Comparison of ENCODE assay signal across 9 mouse cellular contexts in the genomic region with DNA sequence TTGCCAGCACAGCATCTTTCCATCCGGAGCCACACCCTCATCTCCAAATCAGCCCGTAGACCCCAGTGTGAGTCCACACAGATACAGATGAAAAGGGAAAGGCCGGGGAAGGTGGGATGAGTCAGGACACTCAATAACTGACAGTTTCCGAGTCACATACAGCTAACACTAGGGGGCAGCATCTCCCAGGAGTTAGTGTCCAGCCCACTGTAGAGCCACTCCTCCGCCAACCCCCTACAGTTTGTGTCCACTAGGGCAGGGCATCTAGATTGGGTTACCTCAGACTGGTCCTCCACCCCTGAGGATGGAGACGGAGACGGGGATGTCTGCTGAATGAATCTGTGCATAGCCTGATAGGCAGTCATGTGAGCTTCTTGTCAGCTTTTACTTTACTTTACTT. TPM values are rescaled to one million over a fixed set of nuclear protein-coding genes. Genes with fewer than 3 reads are reported as not detected.
DNase-seq lines count a peak whose midpoint lies in the region; ATAC-seq and TF ChIP-seq lines count a peak whose summit lies in the region.
"Had no signal": no experiment of that assay in that cellular context is flagged by ENCODE, and none has a peak within 500 bp of the region (broad histone marks: within the 10 kb centered on the region; RNA-seq: fewer than 3 reads in every experiment).

No protein-coding gene starts in this region.

- H3K36me3 ChIP-seq in heart, embryonic 15.5 days: no peaks in the 10 kb centered on the region
- H3K36me3 ChIP-seq in lung, postnatal 0 days (ENCODE audit: insufficient read depth, low read length): no peaks in the 10 kb centered on the region

- H3K9ac ChIP-seq in heart, embryonic 15.5 days: no peak overlapping the region
- no peak overlapping the region for H3K9ac ChIP-seq in lung, postnatal 0 days (replicated peaks; ENCODE audit: low read depth)

- H3K27me3 ChIP-seq in heart, embryonic 15.5 days: no peaks in the 10 kb centered on the region
- no peaks in the 10 kb centered on the region for H3K27me3 ChIP-seq in lung, postnatal 0 days (replicated peaks; ENCODE audit: insufficient read depth, low read length)

- H3K27ac ChIP-seq in left cerebral cortex, adult 2 months: no peak overlapping the region
- no peak overlapping the region for H3K27ac ChIP-seq in heart, embryonic 15.5 days
- H3K27ac ChIP-seq in lung, postnatal 0 days (ENCODE audit: low read length): no peak overlapping the region

- peaks cover 11% of the 10 kb centered on the region for H3K4me1 ChIP-seq in heart, embryonic 15.5 days (replicated peaks)
- H3K4me1 ChIP-seq in lung, postnatal 0 days (ENCODE audit: insufficient read depth, low read depth, low read length): no peaks in the 10 kb centered on the region

- intact Hi-C loops in left cerebral cortex, adult 2 months (cut with DNase I): loop anchor here (1.0 to 5.0 kb wide), 2 partner anchors 111 to 133 kb away; partner anchors contain the start of gene Pim1

- H3K4me2 ChIP-seq in heart, embryonic 15.5 days: no peak overlapping the region
- H3K4me2 ChIP-seq in lung, postnatal 0 days (replicated peaks; ENCODE audit: low read depth, low read length): no peak overlapping the region

- peak; percentile 47; the same call in 1 of the 2 replicates for ATAC-seq in heart, embryonic 15.5 days (replicated peaks; ENCODE audit: insufficient number of reproducible peaks, insufficient read depth, low FRiP score, low read depth)
- peak; percentile 91 for ATAC-seq in lung, postnatal 0 days

- no peaks in the 10 kb centered on the region for H3K9me3 ChIP-seq in heart, embryonic 15.5 days (replicated peaks)
- no peaks in the 10 kb centered on the region for H3K9me3 ChIP-seq in lung, postnatal 0 days (ENCODE audit: low read length)

- no peak overlapping the region for H3K4me3 ChIP-seq in left cerebral cortex, adult 2 months
- H3K4me3 ChIP-seq in heart, embryonic 15.5 days: no peak overlapping the region
- no peak overlapping the region for H3K4me3 ChIP-seq in lung, postnatal 0 days (ENCODE audit: low read depth, low read length)
- H3K4me3 ChIP-seq: myocyte had no signal

- no peak for TF ChIP-seq EP300 in lung, postnatal 0 days (IDR thresholded peaks at IDR 0.05)

- TF ChIP-seq CTCF in left cerebral cortex, adult 2 months (IDR thresholded peaks at IDR 0.05): peak; percentile 67
- peak; percentile 93 for TF ChIP-seq CTCF in lung, postnatal 0 days (IDR thresholded peaks at IDR 0.05)

- 15% methylated on average over 7 of the region's 7 CpGs for WGBS in heart, embryonic 15.5 days
- 16% methylated on average over 7 of the region's 7 CpGs for WGBS in lung, postnatal 0 days

- DNase-seq in left cerebral cortex, adult 2 months (ENCODE audit: extremely low spot score in 1 of 2, low spot score in 2 of 2): peak in 1 of 2 experiments; percentile 30
- no peak for DNase-seq in left cerebral cortex, adult 11 months (ENCODE audit: low spot score)
- peak; percentile 84 for DNase-seq in adrenal gland, adult 2 months
- peak; percentile 82 for DNase-seq in embryo, embryonic 9.5 days (ENCODE audit: extremely low spot score)
- DNase-seq in kidney, postnatal 25 days: peak; percentile 82 to 88
- DNase-seq in lung, postnatal 0 days (ENCODE audit: low spot score): peak; percentile 96
- peak; percentile 61 to 86 for DNase-seq in spleen, postnatal 10 days (ENCODE audit: low spot score in 2 of 2)

RNA-seq across cellular contexts. Expression of gene Fgd2, which starts 20.8 kb away (rescaled TPM):
- total RNA-seq in left cerebral cortex, adult 2 months (2021): 1 to 10 TPM; 5.4 to 7.4 TPM
- total RNA-seq in adrenal gland, adult 2 months (2021): 1 to 10 TPM; 2.6 to 3.4 TPM
- 10.0 and 17.2 TPM in 2 replicates for polyA plus RNA-seq in adrenal gland, adult 2 months (2012; rRNA removed)
- 3.0 and 7.0 TPM in 2 replicates for polyA plus RNA-seq in heart, embryonic 15.5 days (2015; fragmentation: Nextera tagmentation; extraction: Ambion mirVana)
- polyA plus RNA-seq in lung, postnatal 0 days (2015; fragmentation: Nextera tagmentation; extraction: Ambion mirVana): 11.9 and 14.2 TPM in 2 replicates

RNA-seq across cellular contexts. Expression of gene Mtch1, which starts 33.7 kb away (rescaled TPM):
- total RNA-seq in left cerebral cortex, adult 2 months (2021): 100 to 1,000 TPM; 537 to 552 TPM
- 100 to 1,000 TPM; 220 to 280 TPM for total RNA-seq in adrenal gland, adult 2 months (2021)
- polyA plus RNA-seq in adrenal gland, adult 2 months (2012; rRNA removed): 331 and 392 TPM in 2 replicates
- 224 and 299 TPM in 2 replicates for polyA plus RNA-seq in heart, embryonic 15.5 days (2015; fragmentation: Nextera tagmentation; extraction: Ambion mirVana)
- 342 and 350 TPM in 2 replicates for polyA plus RNA-seq in lung, postnatal 0 days (2015; fragmentation: Nextera tagmentation; extraction: Ambion mirVana)
